Comparison of ENCODE assay signal across 8 mouse cellular contexts in the genomic region with DNA sequence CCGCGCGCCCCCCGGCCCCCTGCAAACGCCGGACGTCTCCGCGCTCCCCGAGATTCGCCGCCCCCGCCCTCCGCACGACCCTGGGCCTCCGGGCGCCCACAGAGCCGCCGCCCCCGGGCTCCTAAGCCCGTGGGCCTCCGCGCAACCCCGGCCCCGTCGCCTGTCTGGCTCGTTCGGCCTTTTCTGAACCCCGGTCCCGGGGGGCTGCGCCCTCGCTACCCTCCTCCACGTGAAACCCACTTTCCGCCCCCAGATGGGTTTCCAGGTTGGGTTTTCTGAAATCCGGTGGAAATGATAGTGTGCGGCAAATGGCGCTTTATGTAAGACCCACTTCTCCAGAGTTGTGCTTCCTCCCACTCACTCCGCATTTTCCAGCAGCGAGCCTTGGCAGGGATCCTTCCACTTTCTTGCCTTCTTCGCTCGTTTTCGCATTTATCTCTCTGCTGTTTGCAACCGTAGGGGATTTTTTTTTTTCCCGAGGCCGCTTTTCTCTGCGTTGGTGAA. TPM values are rescaled to one million over a fixed set of nuclear protein-coding genes. Genes with fewer than 3 reads are reported as not detected.
DNase-seq lines count a peak whose midpoint lies in the region; ATAC-seq and TF ChIP-seq lines count a peak whose summit lies in the region.

No protein-coding gene starts in this region.

- TF ChIP-seq CTCF in cortical plate, adult 2 months (IDR thresholded peaks at IDR 0.05; ENCODE audit: extremely low read depth, insufficient read depth, low read length), result no peak

- ATAC-seq in inflammation-experienced regulatory T-cells, adult 6 months, result peak; percentile 15

- peaks cover 51% of the 10 kb centered on the region for H3K79me2 ChIP-seq in macrophage (ENCODE audit: inconsistent target)

- peak; percentile 42 for DNase-seq in ZHBTc4 (ENCODE audit: low read depth, low spot score)
- DNase-seq in gastrocnemius, adult 8-10 months (ENCODE audit: low spot score in 2 of 2), result peak; percentile 8 to 11
- peak; percentile 58 to 81 for DNase-seq in left cerebral cortex, adult 9 months (ENCODE audit: low spot score in 2 of 2)
- peak; percentile 47 for DNase-seq in right cerebral cortex, postnatal 14 days
- peak; percentile 24 to 34 for DNase-seq in urinary bladder, postnatal 36 days (ENCODE audit: low spot score in 2 of 2)

- peak overlapping the region; percentile 60 for H3K4me3 ChIP-seq in cortical plate, adult 2 months (ENCODE audit: insufficient read depth, low read length)
- H3K4me3 ChIP-seq in macrophage (ENCODE audit: inconsistent target), result peak overlapping the region; percentile 91

- H3K4me1 ChIP-seq in cortical plate, adult 2 months (ENCODE audit: control insufficient read depth, insufficient read depth, low read length), result peaks cover 14% of the 10 kb centered on the region

- no peaks in the 10 kb centered on the region for H3K36me3 ChIP-seq in macrophage (ENCODE audit: inconsistent target)

- WGBS in macrophage (ENCODE audit: missing documents), result 2% methylated on average over 35 of the region's 46 CpGs

- TF ChIP-seq POLR2A in cortical plate, adult 2 months (IDR thresholded peaks at IDR 0.05; ENCODE audit: extremely low read depth, insufficient read depth, low read length), result no peak

- peak overlapping the region; percentile 94 for H3K27ac ChIP-seq in cortical plate, adult 2 months (ENCODE audit: insufficient read depth, low read length)
- peak overlapping the region; percentile 68 for H3K27ac ChIP-seq in macrophage

RNA-seq across cellular contexts. Expression of a gene that starts 0.7 kb away (rescaled TPM):
- polyA plus RNA-seq in cortical plate, adult 2 months (2012; rRNA removed), result 506 and 535 TPM in 2 replicates
- 100 to 1,000 TPM; 124 to 168 (median 143) TPM for total RNA-seq in gastrocnemius, adult 8-10 months (2022)
- 10 to 100 TPM; 12.9 to 32.0 (median 22.4) TPM for polyA plus RNA-seq in inflammation-experienced regulatory T-cells, adult 6 months (2017; shearing (Covaris generic))
- total RNA-seq in macrophage (2018; cell fraction: chromatin; rRNA removed), result 10 to 100 TPM in 24 of 26 experiments, 1 to 10 TPM in 2; 8.9 to 50.5 (median 29.2) TPM
- total RNA-seq in macrophage (2018; cell fraction: cytosol; rRNA removed), result 100 to 1,000 TPM; 101 to 141 (median 119) TPM
- total RNA-seq in macrophage (2018; cell fraction: nucleus; rRNA removed), result 100 to 1,000 TPM in 3 of 26 experiments, 10 to 100 TPM in 23; 25.5 to 141 (median 61.8) TPM
- 104 to 123 TPM (median 116 TPM) in 3 replicates for polyA plus RNA-seq in macrophage (2018)

RNA-seq across cellular contexts. Expression of a gene that starts 22.1 kb away (rescaled TPM):
- 6.7 and 7.7 TPM in 2 replicates for polyA plus RNA-seq in cortical plate, adult 2 months (2012; rRNA removed)
- 1 to 10 TPM; 6.4 to 8.5 (median 6.8) TPM for total RNA-seq in gastrocnemius, adult 8-10 months (2022)
- polyA plus RNA-seq in inflammation-experienced regulatory T-cells, adult 6 months (2017; shearing (Covaris generic)), result 10 to 100 TPM; 19.3 to 29.5 (median 23.9) TPM
- 1 to 10 TPM in 24 of 26 experiments, under 1 TPM in 2; 0.56 to 9.4 (median 3.6) TPM for total RNA-seq in macrophage (2018; cell fraction: chromatin; rRNA removed)
- 10 to 100 TPM in 4 of 26 experiments, 1 to 10 TPM in 22; 2.5 to 11.3 (median 7.9) TPM for total RNA-seq in macrophage (2018; cell fraction: cytosol; rRNA removed)
- total RNA-seq in macrophage (2018; cell fraction: nucleus; rRNA removed), result 1 to 10 TPM; 1.0 to 9.2 (median 4.5) TPM
- polyA plus RNA-seq in macrophage (2018), result 6.6 to 9.9 TPM (median 9.9 TPM) in 3 replicates

RNA-seq across cellular contexts. Expression of a gene that starts 51.6 kb away (rescaled TPM):
- polyA plus RNA-seq in cortical plate, adult 2 months (2012; rRNA removed), result 13.5 and 13.7 TPM in 2 replicates
- total RNA-seq in gastrocnemius, adult 8-10 months (2022), result 10 to 100 TPM; 45.5 to 57.8 (median 53.1) TPM
- polyA plus RNA-seq in inflammation-experienced regulatory T-cells, adult 6 months (2017; shearing (Covaris generic)), result 10 to 100 TPM; 28.0 to 36.3 (median 36.1) TPM
- total RNA-seq in macrophage (2018; cell fraction: chromatin; rRNA removed), result 10 to 100 TPM in 11 of 26 experiments, 1 to 10 TPM in 14, not detected in 1; 1.4 to 17.2 (median 9.5) TPM
- 10 to 100 TPM; 37.5 to 71.4 (median 50.7) TPM for total RNA-seq in macrophage (2018; cell fraction: cytosol; rRNA removed)
- total RNA-seq in macrophage (2018; cell fraction: nucleus; rRNA removed), result 10 to 100 TPM in 20 of 26 experiments, 1 to 10 TPM in 6; 3.4 to 28.4 (median 11.5) TPM
- 41.0 to 99.3 TPM (median 53.7 TPM) in 3 replicates for polyA plus RNA-seq in macrophage (2018)

Comparison
In these comparisons a context has a peak if more than half of its experiments do, and no peak if none do; other contexts are left out.
1. Peak in every context shown above with its lines: DNase-seq, ATAC-seq, H3K4me3 ChIP-seq and H3K27ac ChIP-seq.
2. DNase-seq: peak in every context shown above with its lines; median percentile 70 in left cerebral cortex, adult 9 months; 47 in right cerebral cortex, postnatal 14 days; 42 in ZHBTc4; 29 in urinary bladder, postnatal 36 days; 10 in gastrocnemius, adult 8-10 months.